Mouse (Mus musculus): ENCODE data around the gene Stac. TPM values are rescaled to one million over a fixed set of nuclear protein-coding genes. Genes with fewer than 3 reads are reported as not detected.

The Stac gene
- polyA plus RNA-seq, 2 experiments = 0.02 TPM; not detected in 1

GRCm38 (mm10) chr9:111689146-111689545 lies 1.0 kb downstream of the Stac start:
- no peak for ATAC-seq (ENCODE audit: insufficient read depth)
- Histone ChIP-seq H3K4me3 (ENCODE audit: insufficient read depth in 1 of 2, low read depth in 2 of 2, low read length in 2 of 2) (no peak overlapping the region), H3K36me3 (replicated peaks; ENCODE audit: control insufficient read depth, insufficient read depth, low read depth) (no peaks in the 10 kb centered on the region), H3K27ac (no peak overlapping the region), H3K9ac (replicated peaks) (no peak overlapping the region), H3K4me2 (ENCODE audit: low read depth) (no peak overlapping the region), H3K9me3 (ENCODE audit: control insufficient read depth, low read length) (no peaks in the 10 kb centered on the region), H3K27me3 (ENCODE audit: control insufficient read depth, insufficient read depth, low read length) (peaks cover 11% of the 10 kb centered on the region), H3K4me1 (replicated peaks; ENCODE audit: control insufficient read depth in 2 of 2, insufficient read depth in 2 of 2, low read length in 1 of 2) (no peaks in the 10 kb centered on the region)
- 68% methylated on average over 11 of the region's 11 CpGs for WGBS (ENCODE audit: insufficient replicate concordance)
- DNase-seq (ENCODE audit: low read depth in 3 of 3, low spot score in 3 of 3) = no peak
- TF ChIP-seq EP300 (IDR thresholded peaks at IDR 0.05; ENCODE audit: low read depth) = no peak
- TF ChIP-seq CTCF (IDR thresholded peaks at IDR 0.05; ENCODE audit: low read depth) = no peak

- Histone ChIP-seq H3K9ac (replicated peaks) (no peak overlapping the region), H3K4me1 (replicated peaks; ENCODE audit: control insufficient read depth in 2 of 2, insufficient read depth in 2 of 2, low read length in 1 of 2) (no peaks in the 10 kb centered on the region), H3K27ac (no peak overlapping the region), H3K4me3 (ENCODE audit: insufficient read depth in 1 of 2, low read depth in 2 of 2, low read length in 2 of 2) (no peak overlapping the region), H3K27me3 (ENCODE audit: control insufficient read depth, insufficient read depth, low read length) (no peaks in the 10 kb centered on the region), H3K36me3 (replicated peaks; ENCODE audit: control insufficient read depth, insufficient read depth, low read depth) (no peaks in the 10 kb centered on the region), H3K9me3 (ENCODE audit: control insufficient read depth, low read length) (no peaks in the 10 kb centered on the region), H3K4me2 (ENCODE audit: low read depth) (no peak overlapping the region)
- ATAC-seq (ENCODE audit: insufficient read depth) (no peak), DNase-seq (ENCODE audit: low read depth in 3 of 3, low spot score in 3 of 3) (no peak)
- 37% methylated on average over 2 of the region's 2 CpGs for WGBS (ENCODE audit: insufficient replicate concordance)
- no peak for TF ChIP-seq EP300 (IDR thresholded peaks at IDR 0.05; ENCODE audit: low read depth)
- no peak for TF ChIP-seq CTCF (IDR thresholded peaks at IDR 0.05; ENCODE audit: low read depth)
Observed at GRCm38 (mm10) chr9:111684170-111684569, 6.0 kb downstream of the Stac start.

GRCm38 (mm10) chr9:111679516-111679915 lies 10.6 kb downstream of the Stac start:
- H3K4me2 ChIP-seq (ENCODE audit: low read depth) = no peak overlapping the region
- no peaks in the 10 kb centered on the region for H3K36me3 ChIP-seq (replicated peaks; ENCODE audit: control insufficient read depth, insufficient read depth, low read depth)
- ATAC-seq (ENCODE audit: insufficient read depth) (no peak), DNase-seq (ENCODE audit: low read depth in 3 of 3, low spot score in 3 of 3) (no peak)
- no peaks in the 10 kb centered on the region for H3K9me3 ChIP-seq (ENCODE audit: control insufficient read depth, low read length)
- TF ChIP-seq CTCF (IDR thresholded peaks at IDR 0.05; ENCODE audit: low read depth) = no peak
- TF ChIP-seq EP300 (IDR thresholded peaks at IDR 0.05; ENCODE audit: low read depth) = no peak
- H3K4me1 ChIP-seq (replicated peaks; ENCODE audit: control insufficient read depth in 2 of 2, insufficient read depth in 2 of 2, low read length in 1 of 2) = no peaks in the 10 kb centered on the region
- 13% methylated on average over 2 of the region's 2 CpGs for WGBS (ENCODE audit: insufficient replicate concordance)
- H3K4me3 ChIP-seq (ENCODE audit: insufficient read depth in 1 of 2, low read depth in 2 of 2, low read length in 2 of 2) = no peak overlapping the region
- no peaks in the 10 kb centered on the region for H3K27me3 ChIP-seq (ENCODE audit: control insufficient read depth, insufficient read depth, low read length)
- H3K27ac ChIP-seq = no peak overlapping the region
- H3K9ac ChIP-seq (replicated peaks) = no peak overlapping the region

- TF ChIP-seq CTCF (IDR thresholded peaks at IDR 0.05; ENCODE audit: low read depth) = no peak
- TF ChIP-seq EP300 (IDR thresholded peaks at IDR 0.05; ENCODE audit: low read depth) = no peak
- no peaks in the 10 kb centered on the region for H3K36me3 ChIP-seq (replicated peaks; ENCODE audit: control insufficient read depth, insufficient read depth, low read depth)
- H3K9me3 ChIP-seq (ENCODE audit: control insufficient read depth, low read length) = no peaks in the 10 kb centered on the region
- DNase-seq (ENCODE audit: low read depth in 3 of 3, low spot score in 3 of 3) = no peak
- WGBS (ENCODE audit: insufficient replicate concordance) = 58% methylated on average over 6 of the region's 6 CpGs
- no peaks in the 10 kb centered on the region for H3K27me3 ChIP-seq (ENCODE audit: control insufficient read depth, insufficient read depth, low read length)
- H3K4me3 ChIP-seq (ENCODE audit: insufficient read depth in 1 of 2, low read depth in 2 of 2, low read length in 2 of 2) = no peak overlapping the region
- ATAC-seq (ENCODE audit: insufficient read depth) = no peak
- H3K27ac ChIP-seq = no peak overlapping the region
- no peak overlapping the region for H3K9ac ChIP-seq (replicated peaks)
- no peak overlapping the region for H3K4me2 ChIP-seq (ENCODE audit: low read depth)
- no peaks in the 10 kb centered on the region for H3K4me1 ChIP-seq (replicated peaks; ENCODE audit: control insufficient read depth in 2 of 2, insufficient read depth in 2 of 2, low read length in 1 of 2)
Observed at GRCm38 (mm10) chr9:111669816-111670215, 20.3 kb downstream of the Stac start.

GRCm38 (mm10) chr9:111655066-111655465 lies 35.1 kb downstream of the Stac start:
- TF ChIP-seq EP300 (IDR thresholded peaks at IDR 0.05; ENCODE audit: low read depth) (no peak), CTCF (IDR thresholded peaks at IDR 0.05; ENCODE audit: low read depth) (no peak)
- Histone ChIP-seq H3K9me3 (ENCODE audit: control insufficient read depth, low read length) (no peaks in the 10 kb centered on the region), H3K4me3 (ENCODE audit: insufficient read depth in 1 of 2, low read depth in 2 of 2, low read length in 2 of 2) (no peak overlapping the region), H3K27ac (no peak overlapping the region), H3K4me2 (ENCODE audit: low read depth) (no peak overlapping the region), H3K36me3 (replicated peaks; ENCODE audit: control insufficient read depth, insufficient read depth, low read depth) (no peaks in the 10 kb centered on the region), H3K4me1 (replicated peaks; ENCODE audit: control insufficient read depth in 2 of 2, insufficient read depth in 2 of 2, low read length in 1 of 2) (no peaks in the 10 kb centered on the region), H3K9ac (replicated peaks) (no peak overlapping the region), H3K27me3 (ENCODE audit: control insufficient read depth, insufficient read depth, low read length) (no peaks in the 10 kb centered on the region)
- 62% methylated on average over 4 of the region's 4 CpGs for WGBS (ENCODE audit: insufficient replicate concordance)
- ATAC-seq (ENCODE audit: insufficient read depth) (no peak), DNase-seq (ENCODE audit: low read depth in 3 of 3, low spot score in 3 of 3) (no peak)

All from liver, embryonic 14.5 days (tissue).